Mouse (Mus musculus) midbrain, embryonic 10.5 days (tissue): ENCODE measurements at regions not wholly inside any gene's neighbourhood (a gene's known extent, or its start where the extent isn't known, plus 50 kb on each side); places are given as distances from the start of the nearest gene placed in this dataset.

ENCODE experiments used
- DNase-seq: peaks from one replicate; pipeline ENCODE4 v3.0.0-alpha.2; 2017; ENCODE audit warnings: low spot score
- H3K27ac ChIP-seq: fragments of 300-500 bp; sonication (generic); replicated peaks from 2 replicates; pipeline ENCODE4 v1.5.1; 2016; ENCODE audit warnings: mild to moderate bottlenecking
- H3K27me3 ChIP-seq: fragments of 300-500 bp; sonication (generic); 2 replicates; pipeline ENCODE4 v1.6.1; 2016; ENCODE audit warnings: low read depth, mild to moderate bottlenecking; ENCODE audit not compliant: poor library complexity, severe bottlenecking
- H3K36me3 ChIP-seq: fragments of 300-500 bp; sonication (generic); 2 replicates; pipeline ENCODE4 v1.6.1; 2016; ENCODE audit warnings: mild to moderate bottlenecking, moderate library complexity
- H3K4me1 ChIP-seq: fragments of 300-500 bp; sonication (generic); 2 replicates; pipeline ENCODE4 v1.6.1; 2016
- H3K4me3 ChIP-seq: fragments of 300-500 bp; sonication (generic); 2 replicates; pipeline ENCODE4 v1.5.1; 2016; ENCODE audit warnings: mild to moderate bottlenecking, moderate library complexity
- H3K9me3 ChIP-seq: fragments of 300-500 bp; sonication (generic); replicated peaks from 2 replicates; pipeline ENCODE4 v1.6.1; 2016; ENCODE audit warnings: mild to moderate bottlenecking
- WGBS: fragments of 180-500 bp; shearing (Covaris S2); methylation state at CpG from one replicate; pipeline ENCODE4 v1.1.7; 2016; 5-methylcytosine and 5-hydroxymethylcytosine counted together

DNA sequence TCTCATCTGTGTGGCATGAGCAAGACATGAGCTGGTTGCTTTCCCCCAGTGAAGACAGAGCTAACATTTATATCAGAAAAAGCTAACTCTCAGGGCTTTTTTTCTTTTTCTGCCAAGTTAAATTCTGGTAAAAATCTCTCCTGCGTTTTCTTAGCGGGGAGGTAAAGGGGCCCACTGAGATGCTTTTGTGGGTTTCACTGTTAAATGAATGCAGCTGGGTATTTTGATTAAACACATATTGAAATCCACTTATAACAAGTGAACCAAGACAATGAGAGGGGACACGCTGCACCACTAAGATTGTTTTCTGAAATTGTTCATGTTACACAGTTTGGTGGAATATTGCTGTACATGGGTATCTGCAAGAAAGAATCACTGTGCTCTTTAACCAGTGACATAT, 149.0 kb downstream of the Cmpk2 start:
- Histone ChIP-seq H3K9me3 (no peaks in the 10 kb centered on the region), H3K36me3 (no peaks in the 10 kb centered on the region), H3K27me3 (no peaks in the 10 kb centered on the region), H3K4me3 (no peak overlapping the region), H3K4me1 (peaks cover 7% of the 10 kb centered on the region), H3K27ac (no peak overlapping the region)
- DNase-seq = no peak
- WGBS = 88% methylated on average over 3 of the region's 3 CpGs

DNA sequence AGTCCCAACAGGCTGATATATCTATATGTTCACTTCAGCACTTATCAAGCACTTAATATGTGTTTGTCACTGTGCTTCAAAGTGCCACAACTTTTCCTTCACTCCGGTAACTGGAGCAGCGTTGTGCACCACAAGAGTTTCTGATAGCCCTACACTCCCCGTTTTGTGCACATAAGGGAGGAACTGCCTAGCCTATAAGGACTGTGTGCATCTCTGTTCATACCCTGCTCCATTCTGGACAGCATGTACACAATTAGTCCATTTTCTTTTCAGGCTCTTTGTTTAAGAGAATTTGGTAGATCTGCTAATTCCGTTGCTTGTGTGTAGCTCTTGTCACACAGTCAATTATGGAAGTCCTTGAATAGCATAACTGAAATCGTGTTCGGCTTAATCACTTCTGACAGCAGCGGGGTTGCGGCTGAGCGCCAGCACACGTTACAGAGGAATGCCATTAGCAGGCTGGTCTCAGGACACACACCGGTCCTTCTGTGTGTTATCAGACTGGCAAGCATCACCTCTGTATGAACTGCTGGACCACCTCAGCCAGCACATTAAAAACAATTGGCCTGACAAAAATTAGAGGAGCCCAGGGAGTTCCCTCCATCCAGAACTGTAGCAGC, 144.2 kb downstream of the Cmpk2 start:
- Histone ChIP-seq H3K4me3 (no peak overlapping the region), H3K27me3 (no peaks in the 10 kb centered on the region), H3K9me3 (no peaks in the 10 kb centered on the region), H3K36me3 (no peaks in the 10 kb centered on the region), H3K27ac (no peak overlapping the region), H3K4me1 (no peaks in the 10 kb centered on the region)
- DNase-seq = no peak
- WGBS = 93% methylated on average over 11 of the region's 11 CpGs

DNA sequence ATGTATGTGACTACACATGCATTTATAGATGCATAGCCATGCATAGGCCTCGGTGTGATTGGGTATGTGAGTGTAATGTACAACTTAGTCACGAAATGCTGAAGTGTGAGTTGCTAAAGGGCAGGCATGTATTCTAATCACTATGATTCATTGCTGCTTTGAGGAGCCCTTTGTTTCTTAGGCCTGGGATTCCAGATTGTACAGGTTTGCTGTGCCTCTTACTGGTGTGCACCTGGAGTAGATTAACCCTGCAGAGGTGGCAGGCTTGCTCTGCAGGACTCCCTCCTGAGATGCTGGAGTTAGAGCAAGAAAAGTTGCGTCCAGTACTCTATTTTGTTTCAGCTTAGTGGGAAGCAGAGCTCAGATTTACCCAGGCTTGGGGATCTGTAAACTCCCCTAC, 141.1 kb downstream of the Cmpk2 start:
- H3K27ac ChIP-seq = no peak overlapping the region

DNA sequence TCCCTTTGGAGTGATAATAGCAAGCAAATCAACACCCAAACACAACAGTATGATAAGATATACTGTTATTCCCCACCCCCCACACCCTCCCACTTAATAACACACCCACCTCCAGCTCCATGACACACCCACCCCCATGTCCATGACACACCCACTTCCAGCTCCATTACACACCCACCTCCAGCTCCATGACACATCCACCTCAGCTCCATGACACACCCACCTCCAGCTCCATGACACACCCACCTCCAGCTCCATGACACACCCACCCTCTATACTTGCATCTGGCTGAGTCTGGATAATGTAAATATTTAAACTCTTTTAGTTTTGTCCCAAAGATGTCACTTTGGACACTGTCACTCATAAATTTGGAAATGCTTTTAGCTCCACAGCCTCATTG, 129.5 kb downstream of the Cmpk2 start:
- DNase-seq = no peak
- Histone ChIP-seq H3K9me3 (no peaks in the 10 kb centered on the region), H3K27me3 (no peaks in the 10 kb centered on the region), H3K4me1 (no peaks in the 10 kb centered on the region), H3K4me3 (no peak overlapping the region), H3K36me3 (no peaks in the 10 kb centered on the region), H3K27ac (no peak overlapping the region)

More for the DNA sequence above, 141.1 kb downstream of the Cmpk2 start:
- Histone ChIP-seq H3K4me3 (no peak overlapping the region), H3K4me1 (no peaks in the 10 kb centered on the region), H3K27me3 (no peaks in the 10 kb centered on the region), H3K36me3 (no peaks in the 10 kb centered on the region), H3K9me3 (no peaks in the 10 kb centered on the region)
- 81% methylated on average over 3 of the region's 3 CpGs for WGBS
- DNase-seq = no peak

DNA sequence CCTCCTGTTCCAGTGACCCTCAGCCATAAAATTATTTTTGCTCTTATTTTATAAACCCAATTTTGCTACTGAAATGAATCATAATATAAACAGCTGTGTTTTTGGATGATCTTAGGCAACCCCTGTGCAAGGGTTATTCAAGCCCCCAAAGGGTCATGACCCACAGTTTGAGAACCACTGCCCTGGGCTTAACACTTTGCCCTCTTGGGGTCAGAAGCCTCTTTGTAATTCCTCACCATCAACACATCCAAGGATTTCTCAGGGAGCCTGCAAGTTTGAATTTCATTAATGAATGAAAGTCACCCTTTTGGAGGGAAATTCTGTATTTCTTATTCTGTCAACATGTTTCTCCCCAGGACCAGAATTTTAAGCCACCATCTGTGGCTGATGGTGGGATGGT, 123.1 kb downstream of the Cmpk2 start:
- no peaks in the 10 kb centered on the region for H3K27me3 ChIP-seq
- DNase-seq = no peak
- H3K36me3 ChIP-seq = no peaks in the 10 kb centered on the region

DNA sequence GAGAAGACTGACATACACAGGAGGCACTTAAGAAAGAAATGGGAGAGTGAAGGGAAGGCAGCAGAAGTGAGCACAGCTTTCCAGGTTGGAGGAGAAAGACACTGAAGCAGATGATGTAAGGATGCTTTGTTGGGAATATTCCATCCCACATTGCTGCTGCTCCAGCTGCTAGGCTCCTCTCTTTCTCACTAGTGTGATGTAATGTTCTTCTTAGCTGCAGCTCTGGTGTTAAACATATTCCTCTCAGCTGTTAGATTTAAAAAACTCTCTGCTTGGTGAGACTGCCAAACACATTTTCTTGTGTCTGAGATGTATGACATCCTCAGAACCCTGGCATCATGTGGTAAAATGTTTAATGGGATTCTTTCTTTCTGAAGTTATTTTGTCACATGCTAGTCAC, 120.1 kb downstream of the Cmpk2 start:
- Histone ChIP-seq H3K4me3 (no peak overlapping the region), H3K36me3 (no peaks in the 10 kb centered on the region), H3K9me3 (no peaks in the 10 kb centered on the region), H3K4me1 (peaks cover 3% of the 10 kb centered on the region; the same call in 1 of the 2 replicates), H3K27me3 (no peaks in the 10 kb centered on the region), H3K27ac (no peak overlapping the region)
- no peak for DNase-seq

More for the DNA sequence above, 123.1 kb downstream of the Cmpk2 start:
- Histone ChIP-seq H3K4me1 (peaks cover 3% of the 10 kb centered on the region; the same call in 1 of the 2 replicates), H3K9me3 (no peaks in the 10 kb centered on the region), H3K4me3 (no peak overlapping the region), H3K27ac (no peak overlapping the region)

DNA sequence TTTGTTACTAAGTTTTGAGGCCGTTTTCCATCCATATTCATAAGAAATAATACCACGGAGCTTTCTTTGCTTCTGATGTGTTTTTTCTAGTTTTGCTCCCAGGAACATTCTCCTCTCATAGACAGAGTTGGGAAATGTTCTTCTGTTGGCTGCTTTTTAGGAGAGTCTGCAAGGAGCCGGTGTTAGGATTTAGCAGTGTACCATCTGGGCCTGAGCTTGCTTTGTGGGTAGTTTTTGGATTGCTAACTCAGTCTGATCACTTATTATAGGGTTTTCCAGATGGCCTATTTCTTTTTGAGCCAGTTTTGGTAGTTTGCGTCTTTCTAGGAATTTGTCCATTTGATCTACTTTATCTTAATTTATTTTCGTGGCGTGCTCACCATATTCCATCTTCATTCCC, 108.4 kb downstream of the Cmpk2 start:
- no peak for DNase-seq
- no peaks in the 10 kb centered on the region for H3K4me1 ChIP-seq
- H3K27me3 ChIP-seq = no peaks in the 10 kb centered on the region
- no peaks in the 10 kb centered on the region for H3K36me3 ChIP-seq
- H3K9me3 ChIP-seq = no peaks in the 10 kb centered on the region
- WGBS = 92% methylated on average over 6 of the region's 6 CpGs
- H3K27ac ChIP-seq = no peak overlapping the region
- H3K4me3 ChIP-seq = no peak overlapping the region

DNA sequence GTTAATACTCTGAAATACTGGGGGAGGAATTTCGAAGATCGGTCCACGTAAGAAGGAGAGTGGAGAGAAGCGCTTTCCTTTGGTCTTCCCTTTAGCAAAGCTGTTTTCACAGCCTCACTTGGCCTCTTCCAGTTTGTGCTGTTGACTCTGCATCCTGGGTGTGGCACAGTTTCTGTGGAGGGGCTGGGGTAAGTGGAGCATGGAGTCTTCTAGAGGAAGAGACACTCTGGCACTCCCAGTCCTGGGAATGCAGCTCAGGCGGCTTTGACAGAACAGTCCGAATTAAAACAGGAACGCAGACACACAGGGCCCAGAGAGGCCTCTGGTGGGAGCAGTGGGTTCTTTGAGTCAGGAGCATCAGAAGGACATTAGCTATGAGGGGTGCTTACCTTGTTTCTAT, 102.6 kb downstream of the Cmpk2 start:
- no peak for DNase-seq
- Histone ChIP-seq H3K27ac (no peak overlapping the region), H3K4me1 (no peaks in the 10 kb centered on the region), H3K36me3 (no peaks in the 10 kb centered on the region), H3K27me3 (no peaks in the 10 kb centered on the region), H3K4me3 (no peak overlapping the region), H3K9me3 (no peaks in the 10 kb centered on the region)
- 86% methylated on average over 7 of the region's 7 CpGs for WGBS

DNA sequence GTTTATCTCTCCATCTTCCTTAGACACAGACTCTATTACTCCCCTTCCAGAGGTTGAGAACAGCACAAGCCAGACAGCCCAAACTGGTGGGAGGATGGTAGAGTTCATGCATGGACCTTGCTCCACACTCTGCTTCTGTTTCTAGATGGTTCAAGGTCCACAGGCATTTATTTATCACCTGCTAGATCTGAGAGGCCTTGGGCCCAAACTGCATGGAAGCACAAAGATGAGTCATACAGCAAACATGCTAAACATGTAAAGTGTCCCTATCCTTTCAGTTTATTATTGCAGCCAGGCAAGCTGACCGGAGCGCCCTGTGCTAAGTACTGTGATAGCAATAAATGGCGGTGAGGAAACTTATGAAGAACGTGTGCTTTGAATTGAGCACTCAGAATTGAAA, 98.4 kb downstream of the Cmpk2 start:
- DNase-seq = no peak
- H3K4me1 ChIP-seq = no peaks in the 10 kb centered on the region
- H3K27me3 ChIP-seq = no peaks in the 10 kb centered on the region
- no peak overlapping the region for H3K4me3 ChIP-seq
- WGBS = 90% methylated on average over 4 of the region's 4 CpGs
- H3K9me3 ChIP-seq = no peaks in the 10 kb centered on the region
- H3K36me3 ChIP-seq = no peaks in the 10 kb centered on the region
- H3K27ac ChIP-seq = no peak overlapping the region

DNA sequence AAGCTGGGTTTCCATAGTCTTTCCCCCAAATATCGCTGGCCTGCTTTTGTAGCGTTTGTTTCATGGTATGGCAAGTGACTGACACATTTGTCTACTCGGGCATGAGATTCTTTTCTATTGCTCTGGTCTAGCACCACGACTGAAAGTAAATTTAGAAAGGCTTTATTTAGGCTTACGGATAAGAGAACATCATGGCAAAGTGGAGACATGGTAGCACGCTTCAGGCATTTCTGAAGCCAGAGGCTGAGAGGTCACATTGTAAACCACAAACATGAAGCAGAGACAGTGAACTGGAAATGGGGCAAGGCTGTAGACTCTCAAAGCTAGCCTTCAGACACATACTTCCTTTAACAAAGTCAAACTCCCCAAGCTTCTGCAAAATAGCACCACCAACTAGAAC, 93.9 kb downstream of the Cmpk2 start:
- H3K27ac ChIP-seq = no peak overlapping the region
- no peaks in the 10 kb centered on the region for H3K36me3 ChIP-seq
- no peaks in the 10 kb centered on the region for H3K9me3 ChIP-seq
- no peaks in the 10 kb centered on the region for H3K27me3 ChIP-seq
- H3K4me1 ChIP-seq = peaks cover under 1% of the 10 kb centered on the region; the same call in 1 of the 2 replicates
- 86% methylated on average over 6 of the region's 6 CpGs for WGBS
- no peak overlapping the region for H3K4me3 ChIP-seq
- DNase-seq = no peak

DNA sequence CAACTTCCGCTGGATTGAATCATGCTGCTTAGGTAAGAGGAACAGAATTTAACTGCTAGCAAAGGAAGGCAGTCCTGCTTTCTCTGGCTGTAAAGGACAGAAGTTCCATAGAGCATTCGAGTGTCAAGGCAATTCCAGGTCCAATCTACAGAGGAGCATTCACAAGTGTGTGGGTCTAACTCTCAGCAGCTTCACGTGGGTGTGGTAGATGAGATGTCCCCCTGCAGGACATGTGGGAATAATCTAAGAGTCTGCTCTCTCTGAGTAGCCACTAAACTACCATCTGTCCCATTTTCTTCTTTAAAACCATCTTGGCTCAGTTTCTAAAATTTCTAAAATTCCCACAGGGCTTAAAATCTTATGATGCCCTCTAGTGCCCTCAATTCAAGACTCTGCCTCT, 90.6 kb downstream of the Cmpk2 start:
- H3K4me3 ChIP-seq = no peak overlapping the region
- H3K9me3 ChIP-seq = no peaks in the 10 kb centered on the region
- DNase-seq = no peak
- no peaks in the 10 kb centered on the region for H3K36me3 ChIP-seq
- peaks cover 15% of the 10 kb centered on the region for H3K4me1 ChIP-seq
- H3K27ac ChIP-seq = no peak overlapping the region
- WGBS = 81% methylated on average over 3 of the region's 3 CpGs
- no peaks in the 10 kb centered on the region for H3K27me3 ChIP-seq

DNA sequence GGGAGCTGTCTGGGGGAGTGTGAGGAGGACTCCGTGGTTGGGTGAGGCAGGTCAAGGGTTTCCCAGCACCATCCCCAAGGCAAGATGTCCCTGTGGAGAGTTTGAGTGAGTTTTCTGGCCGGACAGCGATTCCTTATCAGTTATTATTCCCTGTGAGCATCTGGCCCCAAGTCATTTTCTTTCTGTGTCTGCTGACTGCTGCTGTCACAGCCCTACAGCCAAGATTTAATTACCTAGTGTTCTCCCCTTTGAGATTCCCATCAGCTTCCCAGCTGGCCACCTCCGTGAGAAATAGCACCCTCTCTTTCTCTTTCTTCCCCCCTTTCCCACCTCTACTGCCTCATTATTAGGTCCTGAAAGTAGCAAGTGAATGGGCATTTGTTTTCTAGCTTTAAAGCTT, 88.4 kb downstream of the Cmpk2 start:
- 21% methylated on average over 4 of the region's 4 CpGs for WGBS
- Histone ChIP-seq H3K4me1 (peaks cover 15% of the 10 kb centered on the region), H3K36me3 (no peaks in the 10 kb centered on the region), H3K9me3 (no peaks in the 10 kb centered on the region), H3K4me3 (no peak overlapping the region), H3K27me3 (no peaks in the 10 kb centered on the region), H3K27ac (peak overlapping the region; percentile 46)
- no peak for DNase-seq

DNA sequence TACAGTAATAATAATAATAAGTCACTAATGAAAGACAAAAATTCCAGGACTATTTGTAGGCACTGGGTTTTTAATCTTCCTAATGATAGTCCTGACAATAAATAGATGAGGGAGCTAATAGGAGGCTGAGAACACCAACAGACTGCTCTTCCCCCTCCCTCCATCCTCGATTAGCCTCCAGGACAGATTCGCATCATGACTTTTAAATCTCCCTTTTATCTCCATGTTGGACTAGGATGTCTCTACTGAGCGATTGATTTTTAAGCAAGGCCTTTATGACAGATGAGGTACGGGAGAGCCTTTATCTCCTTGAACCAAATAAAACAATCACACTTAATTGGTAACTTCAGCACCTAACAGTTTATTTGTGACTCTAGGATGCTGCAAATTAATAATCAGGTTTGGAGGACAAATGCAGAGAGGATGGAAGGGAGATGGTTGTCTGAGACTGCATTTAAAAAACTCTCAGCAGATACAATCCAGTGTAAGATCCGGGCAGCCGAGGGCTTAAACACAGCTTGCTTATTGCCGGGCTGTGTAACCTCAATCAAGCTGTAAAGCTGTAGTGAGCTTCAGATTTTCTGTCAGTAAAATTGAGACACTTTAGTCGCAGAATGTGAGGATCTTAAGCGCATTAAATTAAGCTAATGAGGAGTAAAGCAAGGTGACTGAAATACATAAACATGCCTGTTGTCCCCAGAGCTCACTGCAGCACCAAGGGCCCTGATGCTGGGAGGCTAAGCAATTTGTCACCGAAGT, 82.3 kb downstream of the Cmpk2 start:
- no peak for DNase-seq
- WGBS = 77% methylated on average over 10 of the region's 10 CpGs
- no peaks in the 10 kb centered on the region for H3K36me3 ChIP-seq
- peaks cover 12% of the 10 kb centered on the region for H3K4me1 ChIP-seq
- no peaks in the 10 kb centered on the region for H3K9me3 ChIP-seq
- no peak overlapping the region for H3K4me3 ChIP-seq
- H3K27ac ChIP-seq = peak overlapping the region; percentile 57
- no peaks in the 10 kb centered on the region for H3K27me3 ChIP-seq
